Mouse (Mus musculus): ENCODE data around the gene Xaf1. TPM values are rescaled to one million over a fixed set of nuclear protein-coding genes. Genes with fewer than 3 reads are reported as not detected.
A peak's percentile ranks its signal among the peaks of the same experiment; 100 is the strongest.

Gene Xaf1
- total and polyA plus RNA-seq, 3 experiments: 2.5 to 9.6 (median 4.1) TPM

GRCm38 (mm10) chr11:72318026-72318425 lies 16.6 kb downstream of the Xaf1 start:
- TF ChIP-seq MAFK (IDR thresholded peaks at IDR 0.05; ENCODE audit: insufficient replicate concordance, low read length): no peak
- 0 out of 2 replicates have a peak, but pooled peaks have one; percentile 31 for TF ChIP-seq TCF12 (IDR thresholded peaks at IDR 0.05; ENCODE audit: low read depth, low read length)
- TF ChIP-seq SMC3 (IDR thresholded peaks at IDR 0.05; ENCODE audit: low read depth, low read length): no peak
- no peak for DNase-seq (ENCODE audit: extremely low read depth)
- dilution Hi-C loops (cut with MboI; ENCODE audit: extremely low pct_ligation_motif_present, extremely low pct_unique_long_range_greater_than_20kb, low sequenced_read_pairs) (no loop called here), in situ Hi-C loops (cut with MboI; ENCODE audit: low pct_ligation_motif_present, low pct_unique_long_range_greater_than_20kb, low sequenced_read_pairs) (loop anchor here (10.0 kb wide), 1 partner anchor 93 kb away; no protein-coding TSS in a partner anchor)
- H3K4me1 ChIP-seq (ENCODE audit: control insufficient read depth in 1 of 2, insufficient read depth in 2 of 2): peaks cover 0 to 4% of the 10 kb centered on the region in 2 experiments; a peak in 2 of 4 replicates
- H3K36me3 ChIP-seq (replicated peaks in 1 of 2; ENCODE audit: control insufficient read depth in 1 of 2, insufficient read depth in 1 of 2, low read length in 1 of 2): no peaks in the 10 kb centered on the region
- H3K4me3 ChIP-seq (replicated peaks in 1 of 3; ENCODE audit: low read depth in 2 of 3, low read length in 2 of 3, poor library complexity in 1 of 3): no peak overlapping the region
- no peaks in the 10 kb centered on the region for H3K9me3 ChIP-seq (replicated peaks; ENCODE audit: low read length)
- H3K27me3 ChIP-seq (replicated peaks): peaks cover 5% of the 10 kb centered on the region
- no peak overlapping the region for H3K27ac ChIP-seq (ENCODE audit: insufficient read depth, low read depth)
- H3K4me2 ChIP-seq (ENCODE audit: insufficient read depth, low read depth, poor library complexity, severe bottlenecking): no peak overlapping the region
- no peaks in the 10 kb centered on the region for H3K79me2 ChIP-seq (replicated peaks; ENCODE audit: control insufficient read depth, extremely low read depth, insufficient read depth, poor library complexity, severe bottlenecking)
- no peak overlapping the region for H3K9ac ChIP-seq (ENCODE audit: insufficient read depth, low read depth)

GRCm38 (mm10) chr11:72324431-72324830 lies 23.0 kb downstream of the Xaf1 start:
- no peak overlapping the region for H3K9ac ChIP-seq (ENCODE audit: insufficient read depth, low read depth)
- H3K4me3 ChIP-seq (replicated peaks in 1 of 3; ENCODE audit: low read depth in 2 of 3, low read length in 2 of 3, poor library complexity in 1 of 3): no peak overlapping the region
- H3K36me3 ChIP-seq (replicated peaks in 1 of 2; ENCODE audit: control insufficient read depth in 1 of 2, insufficient read depth in 1 of 2, low read length in 1 of 2): no peaks in the 10 kb centered on the region
- no peak overlapping the region for H3K27ac ChIP-seq (ENCODE audit: insufficient read depth, low read depth)
- H3K27me3 ChIP-seq (replicated peaks): no peaks in the 10 kb centered on the region
- peak; percentile 33 to 80; a peak in 3 of 4 replicates for TF ChIP-seq CTCF (conservative IDR thresholded peaks at IDR 0.05 in 1 of 2, IDR thresholded peaks at IDR 0.05 in 1 of 2; ENCODE audit: low read depth in 2 of 2, low read length in 2 of 2)
- 0 out of 2 replicates have a peak, but pooled peaks have one; percentile 42 for TF ChIP-seq MYC (IDR thresholded peaks at IDR 0.05; ENCODE audit: low read depth, low read length)
- peak; percentile 74 for TF ChIP-seq SMC3 (IDR thresholded peaks at IDR 0.05; ENCODE audit: low read depth, low read length)
- TF ChIP-seq ZNF384 (IDR thresholded peaks at IDR 0.05; ENCODE audit: low read depth, low read length): peak; percentile 64
- no peak for TF ChIP-seq TCF12 (IDR thresholded peaks at IDR 0.05; ENCODE audit: low read depth, low read length)
- TF ChIP-seq NELFE (IDR thresholded peaks at IDR 0.05; ENCODE audit: low read depth, low read length): no peak
- TF ChIP-seq NRF1 (IDR thresholded peaks at IDR 0.05; ENCODE audit: low read depth, low read length): no peak
- peak; percentile 83 for TF ChIP-seq RAD21 (IDR thresholded peaks at IDR 0.05; ENCODE audit: low read depth, low read length)
- no peak overlapping the region for H3K4me2 ChIP-seq (ENCODE audit: insufficient read depth, low read depth, poor library complexity, severe bottlenecking)
- no peaks in the 10 kb centered on the region for H3K79me2 ChIP-seq (replicated peaks; ENCODE audit: control insufficient read depth, extremely low read depth, insufficient read depth, poor library complexity, severe bottlenecking)
- in situ Hi-C loops (cut with MboI; ENCODE audit: low pct_ligation_motif_present, low pct_unique_long_range_greater_than_20kb, low sequenced_read_pairs) (no loop called here), dilution Hi-C loops (cut with MboI; ENCODE audit: extremely low pct_ligation_motif_present, extremely low pct_unique_long_range_greater_than_20kb, low sequenced_read_pairs) (no loop called here)
- H3K9me3 ChIP-seq (replicated peaks; ENCODE audit: low read length): no peaks in the 10 kb centered on the region
- DNase-seq (ENCODE audit: extremely low read depth): peak; percentile 26
- H3K4me1 ChIP-seq (ENCODE audit: control insufficient read depth in 1 of 2, insufficient read depth in 2 of 2): peaks cover 0 to 6% of the 10 kb centered on the region in 2 experiments; a peak in 2 of 4 replicates

- Histone ChIP-seq H3K79me2 (replicated peaks; ENCODE audit: control insufficient read depth, extremely low read depth, insufficient read depth, poor library complexity, severe bottlenecking) (no peaks in the 10 kb centered on the region), H3K4me3 (replicated peaks in 1 of 3; ENCODE audit: low read depth in 2 of 3, low read length in 2 of 3, poor library complexity in 1 of 3) (no peak overlapping the region), H3K9me3 (replicated peaks; ENCODE audit: low read length) (no peaks in the 10 kb centered on the region), H3K9ac (ENCODE audit: insufficient read depth, low read depth) (no peak overlapping the region), H3K4me1 (ENCODE audit: control insufficient read depth in 1 of 2, insufficient read depth in 2 of 2) (peaks cover 0 to 6% of the 10 kb centered on the region in 2 experiments; a peak in 2 of 4 replicates), H3K4me2 (ENCODE audit: insufficient read depth, low read depth, poor library complexity, severe bottlenecking) (no peak overlapping the region), H3K36me3 (replicated peaks in 1 of 2; ENCODE audit: control insufficient read depth in 1 of 2, insufficient read depth in 1 of 2, low read length in 1 of 2) (no peaks in the 10 kb centered on the region), H3K27ac (ENCODE audit: insufficient read depth, low read depth) (no peak overlapping the region), H3K27me3 (replicated peaks) (no peaks in the 10 kb centered on the region)
- peak; percentile 58 for DNase-seq (ENCODE audit: extremely low read depth)
- dilution Hi-C loops (cut with MboI; ENCODE audit: extremely low pct_ligation_motif_present, extremely low pct_unique_long_range_greater_than_20kb, low sequenced_read_pairs): no loop called here
- in situ Hi-C loops (cut with MboI; ENCODE audit: low pct_ligation_motif_present, low pct_unique_long_range_greater_than_20kb, low sequenced_read_pairs): no loop called here
- 0 out of 2 replicates have a peak, but pooled peaks have one; percentile 22 for TF ChIP-seq TBP (conservative IDR thresholded peaks at IDR 0.05; ENCODE audit: low read depth, low read length)
- TF ChIP-seq ZNF384 (IDR thresholded peaks at IDR 0.05; ENCODE audit: low read depth, low read length): no peak
- TF ChIP-seq HCFC1 (IDR thresholded peaks at IDR 0.05; ENCODE audit: low read depth, low read length): peak; percentile 16; the same call in 1 of the 2 replicates
- TF ChIP-seq MAX (IDR thresholded peaks at IDR 0.05; ENCODE audit: low read length): 0 out of 2 replicates have a peak, but pooled peaks have one; percentile 15
- TF ChIP-seq ETS1 (conservative IDR thresholded peaks at IDR 0.05; ENCODE audit: low read depth, low read length): no peak
- TF ChIP-seq POLR2A (IDR thresholded peaks at IDR 0.05; ENCODE audit: low read depth, low read length): peak; percentile 46; the same call in 1 of the 2 replicates
Observed at GRCm38 (mm10) chr11:72325701-72326100, 24.3 kb downstream of the Xaf1 start.

All from CH12.LX (cell line).